Mouse (Mus musculus) heart, adult 2 months (tissue): ENCODE measurements at regions not wholly inside any gene's neighbourhood (a gene's known extent, or its start where the extent isn't known, plus 50 kb on each side); places are given as distances from the start of the nearest gene placed in this dataset.

ENCODE experiments used
- CTCF ChIP-seq: fragments of 200-600 bp; IDR thresholded peaks from 2 replicates; pipeline ENCODE4 v1.8.1; 2022; ENCODE audit warnings: antibody characterized with exemption, mild to moderate bottlenecking, moderate library complexity
- EP300 ChIP-seq: fragments of 200-500 bp; IDR thresholded peaks from 2 replicates; pipeline ENCODE4 v1.6.1; 2011; ENCODE audit warnings: low read depth, low read length, control low read depth; ENCODE audit not compliant: insufficient read depth
- POLR2A ChIP-seq: fragments of 200-500 bp; IDR thresholded peaks from 2 replicates; pipeline ENCODE4 v1.6.1; 2011; ENCODE audit warnings: mild to moderate bottlenecking, low read depth, low read length, control low read depth; ENCODE audit not compliant: insufficient read depth

GRCm38 (mm10) chr17:7667826-7668225, 159.3 kb downstream of the Fndc1 start:
- TF ChIP-seq POLR2A (no peak), CTCF (no peak), EP300 (no peak)
